Mouse (Mus musculus): ENCODE measurements at regions not wholly inside any gene's neighbourhood (a gene's known extent, or its start where the extent isn't known, plus 50 kb on each side); places are given as distances from the start of the nearest gene placed in this dataset.

- no peak for DNase-seq (ENCODE audit: low spot score in 2 of 2)
Measured at GRCm38 (mm10) chr6:31263821-31264220, 134.7 kb upstream of the Mkln1 start.

- DNase-seq (ENCODE audit: low spot score in 2 of 2): no peak
Measured at GRCm38 (mm10) chr6:31266441-31267040, 132.0 kb upstream of the Mkln1 start.

GRCm38 (mm10) chr6:31268057-31268456, 130.5 kb upstream of the Mkln1 start:
- no peak for DNase-seq (ENCODE audit: low spot score in 2 of 2)

- DNase-seq (ENCODE audit: low spot score in 2 of 2): no peak
Measured at GRCm38 (mm10) chr6:31273816-31274215, 124.7 kb upstream of the Mkln1 start.

- DNase-seq (ENCODE audit: low spot score in 2 of 2): no peak
Measured at GRCm38 (mm10) chr6:31274236-31274635, 124.3 kb upstream of the Mkln1 start.

GRCm38 (mm10) chr6:31277792-31278191, 120.7 kb upstream of the Mkln1 start:
- no peak for DNase-seq (ENCODE audit: low spot score in 2 of 2)

- no peak for DNase-seq (ENCODE audit: low spot score in 2 of 2)
Measured at GRCm38 (mm10) chr6:31283973-31284372, 114.6 kb upstream of the Mkln1 start.

- no peak for DNase-seq (ENCODE audit: low spot score in 2 of 2)
Measured at GRCm38 (mm10) chr6:31284390-31284789, 114.1 kb upstream of the Mkln1 start.

GRCm38 (mm10) chr6:31285064-31285463, 113.5 kb upstream of the Mkln1 start:
- DNase-seq (ENCODE audit: low spot score in 2 of 2): peak; percentile 79 to 85

GRCm38 (mm10) chr6:31285981-31286737, 112.4 kb upstream of the Mkln1 start:
- peak in 1 of 2 experiments; percentile 30 for DNase-seq (ENCODE audit: low spot score in 2 of 2)

- DNase-seq (ENCODE audit: low spot score in 2 of 2): no peak
Measured at GRCm38 (mm10) chr6:31287176-31287575, 111.4 kb upstream of the Mkln1 start.

- DNase-seq (ENCODE audit: low spot score in 2 of 2): peak; percentile 68 to 74
Measured at GRCm38 (mm10) chr6:31287686-31288085, 110.8 kb upstream of the Mkln1 start.

- peak; percentile 65 to 72 for DNase-seq (ENCODE audit: low spot score in 2 of 2)
Measured at GRCm38 (mm10) chr6:31288421-31289233, 109.9 kb upstream of the Mkln1 start.

- no peak for DNase-seq (ENCODE audit: low spot score in 2 of 2)
Measured at GRCm38 (mm10) chr6:31289234-31289486, 109.4 kb upstream of the Mkln1 start.

- DNase-seq (ENCODE audit: low spot score in 2 of 2): no peak
Measured at GRCm38 (mm10) chr6:31292081-31292480, 106.5 kb upstream of the Mkln1 start.

GRCm38 (mm10) chr6:31293008-31293407, 105.5 kb upstream of the Mkln1 start:
- DNase-seq (ENCODE audit: low spot score in 2 of 2): peak; percentile 40 to 42

GRCm38 (mm10) chr6:31299395-31299794, 99.1 kb upstream of the Mkln1 start:
- no peak for DNase-seq (ENCODE audit: low spot score in 2 of 2)

GRCm38 (mm10) chr6:31305736-31306135, 92.8 kb upstream of the Mkln1 start:
- DNase-seq (ENCODE audit: low spot score in 2 of 2): no peak

- DNase-seq (ENCODE audit: low spot score in 2 of 2): no peak
Measured at GRCm38 (mm10) chr6:31307047-31307633, 91.4 kb upstream of the Mkln1 start.

- no peak for DNase-seq (ENCODE audit: low spot score in 2 of 2)
Measured at GRCm38 (mm10) chr6:31307899-31308298, 90.6 kb upstream of the Mkln1 start.

GRCm38 (mm10) chr6:31310660-31311059, 87.9 kb upstream of the Mkln1 start:
- no peak for DNase-seq (ENCODE audit: low spot score in 2 of 2)

GRCm38 (mm10) chr6:31313869-31314470, 84.6 kb upstream of the Mkln1 start:
- no peak for DNase-seq (ENCODE audit: low spot score in 2 of 2)

Data from right cerebral cortex, adult 2 months (tissue).